Mouse (Mus musculus): ENCODE data around the gene Naaa. TPM values are rescaled to one million over a fixed set of nuclear protein-coding genes. Genes with fewer than 3 reads are reported as not detected.
A peak's percentile ranks its signal among the peaks of the same experiment; 100 is the strongest.

Naaa gene
- total RNA-seq, 2 experiments from 2014 or later: 39.2 to 39.9 TPM

- intact Hi-C loops (cut with DNase I): no loop called here
- no peak for DNase-seq (ENCODE audit: low spot score in 2 of 2)
Observed at GRCm38 (mm10) chr5:92278942-92279537, 1.1 kb upstream of the Naaa start.

DNA sequence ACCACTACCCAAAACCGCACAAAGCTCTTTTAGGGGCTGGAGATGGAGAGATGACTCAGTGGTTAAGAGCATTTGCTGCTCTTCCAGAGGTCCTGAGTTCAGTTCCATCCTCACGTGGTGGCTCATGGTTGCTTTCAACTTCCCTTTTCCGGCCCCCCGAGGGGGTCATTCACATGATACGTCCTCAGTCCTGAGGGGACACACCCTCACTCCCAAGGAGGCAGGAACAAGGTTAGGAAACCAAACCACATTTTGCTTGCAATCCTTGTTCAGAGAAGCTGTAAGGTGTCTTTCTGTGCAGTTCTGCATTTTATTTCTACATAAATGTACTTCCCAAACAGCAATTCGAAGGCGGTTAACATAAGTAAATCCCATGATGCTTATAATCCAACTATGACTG, 7.5 kb downstream of the Naaa start:
- DNase-seq (ENCODE audit: low spot score in 2 of 2): no peak
- intact Hi-C loops (cut with DNase I): no loop called here

- DNase-seq (ENCODE audit: low spot score in 2 of 2): peak; percentile 48 to 64
- intact Hi-C loops (cut with DNase I): no loop called here
Observed at GRCm38 (mm10) chr5:92263761-92264359, 14.1 kb downstream of the Naaa start.

DNA sequence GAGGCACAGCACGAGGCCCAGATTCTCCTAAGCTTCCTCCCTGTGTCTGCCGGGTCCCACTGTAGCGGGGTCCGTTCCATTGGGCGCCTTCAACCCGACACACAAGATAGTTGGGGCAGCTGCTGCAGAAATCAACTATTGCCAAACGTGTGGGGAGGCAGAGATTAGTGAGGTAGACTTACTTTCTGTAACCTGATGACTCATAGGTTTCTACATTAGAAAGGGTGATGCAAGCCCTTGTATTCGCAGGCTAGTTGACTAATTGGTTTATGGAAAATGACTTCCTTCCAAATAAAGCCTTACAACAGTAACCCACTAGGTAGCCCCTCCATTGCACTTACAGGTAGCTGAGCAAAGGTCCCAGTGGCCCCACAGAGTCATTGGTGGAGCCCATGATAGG, 15.3 kb downstream of the Naaa start:
- intact Hi-C loops (cut with DNase I): no loop called here
- DNase-seq (ENCODE audit: low spot score in 2 of 2): no peak

- intact Hi-C loops (cut with DNase I): no loop called here
- no peak for DNase-seq (ENCODE audit: low spot score in 2 of 2)
Observed at GRCm38 (mm10) chr5:92256218-92256617, 21.8 kb downstream of the Naaa start, which contains the start of gene Ppef2. TSS of gene Ppef2 (minus strand) at chr5:92256278.

DNA sequence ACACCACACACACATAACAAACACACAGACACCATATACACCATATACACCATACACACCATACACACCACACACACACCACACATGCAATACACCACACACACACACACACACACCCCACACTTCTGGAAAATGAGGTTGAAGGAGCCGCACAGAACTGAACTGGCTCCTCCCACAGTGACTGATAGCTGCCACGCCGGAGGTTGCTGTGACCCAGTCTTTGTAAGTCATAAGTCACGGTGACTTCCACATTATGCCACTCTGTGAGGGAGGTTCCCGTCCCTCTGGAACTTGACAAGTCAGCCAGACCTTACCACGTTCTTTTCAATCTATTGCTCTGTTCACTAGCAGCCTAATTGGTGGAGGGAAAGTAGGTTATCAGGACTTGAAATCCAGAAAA, 23.5 kb downstream of the Naaa start:
- DNase-seq (ENCODE audit: low spot score in 2 of 2): no peak
- intact Hi-C loops (cut with DNase I): no loop called here

- DNase-seq (ENCODE audit: low spot score in 2 of 2): peak in 1 of 2 experiments; percentile 17
Observed at GRCm38 (mm10) chr5:92252797-92253343, 25.1 kb downstream of the Naaa start.

GRCm38 (mm10) chr5:92252031-92252430, 25.9 kb downstream of the Naaa start:
- intact Hi-C loops (cut with DNase I): no loop called here
- no peak for DNase-seq (ENCODE audit: low spot score in 2 of 2)

More at GRCm38 (mm10) chr5:92252797-92253343, 25.1 kb downstream of the Naaa start:
- intact Hi-C loops (cut with DNase I): no loop called here

GRCm38 (mm10) chr5:92248614-92249013, 29.4 kb downstream of the Naaa start:
- intact Hi-C loops (cut with DNase I): no loop called here
- no peak for DNase-seq (ENCODE audit: low spot score in 2 of 2)

DNA sequence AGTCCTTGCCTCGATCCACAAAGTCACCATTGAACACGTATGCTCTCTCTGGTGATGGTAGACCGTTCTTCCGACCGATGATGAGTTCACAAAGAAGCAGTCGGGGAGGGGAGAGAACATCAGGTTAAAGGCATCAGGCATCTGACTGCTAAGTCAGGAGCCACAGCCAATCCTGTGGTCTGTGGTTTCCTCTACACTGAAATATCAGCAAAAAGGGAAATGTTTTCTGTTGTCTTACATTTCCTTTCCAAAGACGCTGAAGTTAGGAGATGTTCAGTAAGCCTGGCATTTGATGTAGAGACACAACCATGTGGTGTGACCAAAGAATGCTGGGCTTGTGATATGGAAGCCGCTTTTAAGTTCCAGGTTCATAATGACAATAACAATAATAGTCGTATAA, 32.5 kb downstream of the Naaa start:
- intact Hi-C loops (cut with DNase I): no loop called here
- no peak for DNase-seq (ENCODE audit: low spot score in 2 of 2)

DNA sequence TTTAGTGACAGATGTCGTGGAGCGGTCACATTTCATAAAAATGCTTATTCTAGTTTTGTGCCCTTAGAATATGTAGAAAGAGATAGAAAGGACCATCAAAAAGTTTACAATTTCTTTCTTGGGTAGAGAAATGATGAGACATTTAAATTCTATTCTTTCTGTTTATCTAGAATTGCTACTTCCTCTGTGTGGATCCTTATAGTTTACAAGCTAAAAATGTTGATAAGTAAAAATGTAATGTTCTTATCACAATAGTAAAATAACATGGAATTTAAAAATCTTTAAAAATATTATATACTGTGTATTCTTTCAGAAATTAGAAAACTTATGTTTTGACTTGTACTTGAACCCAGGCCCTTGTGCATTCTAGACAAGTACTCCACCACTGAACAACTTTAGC, 33.1 kb downstream of the Naaa start:
- DNase-seq (ENCODE audit: low spot score in 2 of 2): no peak
- intact Hi-C loops (cut with DNase I): no loop called here

- peak in 1 of 2 experiments; percentile 31 for DNase-seq (ENCODE audit: low spot score in 2 of 2)
- intact Hi-C loops (cut with DNase I): no loop called here
Observed at GRCm38 (mm10) chr5:92240769-92241168, 37.2 kb downstream of the Naaa start.

GRCm38 (mm10) chr5:92239333-92240232, 38.4 kb downstream of the Naaa start:
- intact Hi-C loops (cut with DNase I): loop anchor here (5.0 kb wide), 1 partner anchor 42 kb away; no protein-coding TSS in a partner anchor
- DNase-seq (ENCODE audit: low spot score in 2 of 2): peak; percentile 54 to 75

DNA sequence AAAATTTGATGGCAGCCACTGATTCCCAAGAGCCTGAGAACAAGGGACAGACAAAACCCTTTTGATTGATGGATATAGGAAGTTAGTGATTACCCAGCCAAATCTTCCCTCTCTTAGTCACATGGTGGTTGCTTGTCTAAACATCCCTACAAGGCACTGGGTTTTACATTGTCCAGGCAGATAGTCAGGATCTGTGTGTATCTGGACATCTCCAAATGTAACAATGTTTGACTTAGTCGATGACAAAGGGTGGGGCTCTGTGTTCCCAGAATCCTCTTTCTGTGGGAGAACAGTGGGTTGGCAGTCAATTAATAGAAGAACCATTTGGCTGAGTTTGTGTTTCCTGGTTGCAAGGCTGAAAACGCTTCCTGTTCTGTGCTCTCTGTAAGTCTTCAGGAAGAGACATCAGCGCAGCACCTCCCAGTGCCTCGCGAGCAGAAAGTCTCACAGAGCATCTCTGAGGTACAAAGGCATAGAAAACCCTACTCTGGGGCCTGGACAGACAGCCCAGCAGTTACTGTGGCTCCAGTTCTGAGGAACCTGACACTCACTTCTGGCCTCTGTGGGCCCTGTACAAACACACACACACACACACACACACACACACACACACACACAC, 42.9 kb downstream of the Naaa start:
- intact Hi-C loops (cut with DNase I): loop anchor here (5.0 kb wide), 1 partner anchor 38 kb away; no protein-coding TSS in a partner anchor
- DNase-seq (ENCODE audit: low spot score in 2 of 2): no peak

DNA sequence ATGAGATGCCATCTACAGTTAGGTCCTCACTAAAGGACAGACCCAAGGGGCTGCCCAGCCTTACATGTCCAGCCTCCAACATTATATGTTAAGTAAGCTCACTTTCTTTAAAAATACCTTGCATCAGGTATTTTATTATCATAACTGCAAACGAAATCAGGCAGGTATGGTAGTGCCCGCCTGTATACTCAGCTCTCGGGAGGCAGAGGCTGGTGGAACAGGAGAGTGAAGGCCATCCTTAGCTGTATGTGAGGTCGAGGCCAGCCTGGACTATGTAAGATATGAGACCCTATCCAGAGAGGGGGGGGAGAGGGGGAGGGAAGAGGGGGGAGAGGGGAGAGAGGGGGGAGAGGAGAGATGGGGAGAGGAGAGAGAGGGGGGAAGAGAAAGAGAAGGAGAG, 44.6 kb downstream of the Naaa start:
- no peak for DNase-seq (ENCODE audit: low spot score in 2 of 2)
- intact Hi-C loops (cut with DNase I): no loop called here

DNA sequence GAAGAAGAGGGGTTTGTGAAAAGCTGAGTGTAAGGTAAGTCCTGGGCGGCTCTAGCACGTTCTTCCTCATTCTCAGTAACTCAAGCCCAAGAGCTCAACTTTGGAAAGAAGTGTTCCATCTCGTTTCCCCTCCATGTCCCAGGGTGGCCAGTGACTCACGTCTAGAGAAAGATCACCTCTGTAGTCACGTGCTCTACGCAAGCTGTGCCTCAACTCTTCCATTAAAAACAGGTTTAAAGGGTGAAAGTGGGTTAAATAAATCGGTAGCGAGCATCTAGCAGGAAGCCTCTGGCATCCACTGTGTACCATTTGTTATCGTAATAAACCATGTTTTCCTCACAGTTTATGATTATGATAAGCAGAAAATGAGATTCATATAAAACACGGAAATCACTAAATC, 46.1 kb downstream of the Naaa start:
- no peak for DNase-seq (ENCODE audit: low spot score in 2 of 2)
- intact Hi-C loops (cut with DNase I): no loop called here

- DNase-seq (ENCODE audit: low spot score in 2 of 2): no peak
- intact Hi-C loops (cut with DNase I): no loop called here
Observed at GRCm38 (mm10) chr5:92230306-92230705, 47.7 kb downstream of the Naaa start.

DNA sequence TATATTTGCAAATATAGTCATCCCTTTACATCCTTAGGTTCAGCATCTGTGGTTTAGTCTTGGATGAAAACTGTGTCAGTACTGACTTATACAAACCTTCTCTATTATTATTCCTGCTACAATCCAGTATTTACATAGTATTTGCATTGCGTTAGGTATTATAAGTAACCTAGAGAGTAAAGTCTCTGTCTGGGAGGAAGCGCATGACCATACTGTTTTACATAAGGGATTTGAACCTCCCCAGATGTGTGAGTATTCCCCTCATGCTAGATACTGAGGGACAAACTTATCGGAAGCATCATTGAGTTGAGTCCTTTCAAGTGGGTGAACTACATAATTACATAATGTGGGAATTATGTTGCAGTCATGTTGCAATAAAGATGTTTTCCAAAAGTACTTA, 48.5 kb downstream of the Naaa start:
- intact Hi-C loops (cut with DNase I): no loop called here
- no peak for DNase-seq (ENCODE audit: low spot score in 2 of 2)

- no peak for DNase-seq (ENCODE audit: low spot score in 2 of 2)
- intact Hi-C loops (cut with DNase I): no loop called here
Observed at GRCm38 (mm10) chr5:92228776-92229175, 49.2 kb downstream of the Naaa start.

DNA sequence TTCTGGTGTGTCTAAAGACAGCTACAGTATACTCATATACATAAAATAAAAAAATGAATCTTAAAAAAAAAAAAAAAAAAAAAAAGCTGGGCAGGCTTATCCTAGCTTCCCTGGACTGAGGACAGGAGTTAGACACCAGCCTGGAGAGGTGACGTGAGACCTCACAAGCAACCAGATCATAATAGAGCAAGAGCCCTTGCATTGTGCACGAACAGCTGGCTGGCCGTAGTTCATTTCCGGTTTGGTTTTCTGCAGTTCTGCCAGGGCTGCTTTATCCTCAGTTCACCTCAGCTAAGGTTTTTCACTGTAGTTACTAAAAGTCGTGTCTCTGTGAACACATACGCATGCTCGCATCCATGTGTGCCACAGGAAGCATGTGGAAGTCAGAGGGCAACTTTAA, 50.2 kb downstream of the Naaa start:
- DNase-seq (ENCODE audit: low spot score in 2 of 2): no peak
- intact Hi-C loops (cut with DNase I): no loop called here

Data from left cerebral cortex, postnatal 36 days (tissue).